Mouse (Mus musculus) lung, embryonic 14.5 days (tissue): ENCODE results near the gene Ccng2. TPM values are rescaled to one million over a fixed set of nuclear protein-coding genes. Genes with fewer than 3 reads are reported as not detected.

Experiments used
- ATAC-seq: fragments of 200-750 bp; cut with Nextera tagmentation; 2 replicates; pipeline ENCODE4 v1.8.0; 2017; ENCODE audit warnings: mild to moderate bottlenecking, moderate TSS enrichment, moderate library complexity; ENCODE audit not compliant: insufficient read depth
- DNase-seq: peaks from one replicate; pipeline ENCODE4 v3.0.0-alpha.2; 2015
- H3K27ac ChIP-seq: fragments of 300-500 bp; sonication (generic); 2 replicates; pipeline ENCODE4 v1.5.1; 2014; ENCODE audit warnings: low read depth, mild to moderate bottlenecking, moderate library complexity
- H3K27me3 ChIP-seq: fragments of 300-500 bp; sonication (generic); 2 replicates; pipeline ENCODE4 v1.6.1; 2014; ENCODE audit warnings: low read length, control low read depth; ENCODE audit not compliant: insufficient read depth
- H3K36me3 ChIP-seq: fragments of 300-500 bp; sonication (generic); 2 replicates; pipeline ENCODE4 v1.6.1; 2014; ENCODE audit warnings: control low read depth; ENCODE audit not compliant: insufficient read depth
- H3K4me1 ChIP-seq: fragments of 300-500 bp; sonication (generic); 2 replicates; pipeline ENCODE4 v1.6.1; 2014; ENCODE audit warnings: antibody characterized with exemption, control low read depth; ENCODE audit not compliant: insufficient read depth
- H3K4me2 ChIP-seq: fragments of 300-500 bp; sonication (generic); 2 replicates; pipeline ENCODE4 v1.6.1; 2014; ENCODE audit warnings: mild to moderate bottlenecking
- H3K4me3 ChIP-seq: fragments of 300-500 bp; sonication (generic); 2 replicates; pipeline ENCODE4 v1.5.1; 2014; ENCODE audit warnings: low read depth, low read length
- H3K9ac ChIP-seq: fragments of 300-500 bp; sonication (generic); 2 replicates; pipeline ENCODE4 v1.6.1; 2014
- H3K9me3 ChIP-seq: fragments of 300-500 bp; sonication (generic); 2 replicates; pipeline ENCODE4 v1.6.1; 2016; ENCODE audit warnings: low read depth, low read length, control low read depth
- CTCF ChIP-seq: IDR thresholded peaks from 2 replicates; pipeline ENCODE4 v1.5.1; 2016; ENCODE audit warnings: antibody characterized with exemption, low read depth
- WGBS: fragments of 180-500 bp; shearing (Covaris S2); extraction: QIAGEN DNeasy Blood & Tissue Kit; methylation state at CpG from one replicate; pipeline ENCODE4 v1.1.7; 2014; 5-methylcytosine and 5-hydroxymethylcytosine counted together
- polyA plus RNA-seq: library from polyadenylated mRNA; unstranded; fragments of >200 nt; fragmentation: Nextera tagmentation; extraction: Ambion mirVana; gene quantifications from 2 replicates; pipeline ENCODE4 v1.2.1, GENCODE M21; 2014

Gene Ccng2
- polyA plus RNA-seq, 1 experiment from 2014 or later: 50.9 TPM

GRCm38 (mm10) chr5:93297311-93297710, 30.3 kb downstream of the Ccng2 start:
- H3K9me3 ChIP-seq: no peaks in the 10 kb centered on the region
- WGBS: 82% methylated on average over 3 of the region's 3 CpGs
- H3K27me3 ChIP-seq: no peaks in the 10 kb centered on the region
- H3K9ac ChIP-seq: no peak overlapping the region
- no peak overlapping the region for H3K4me2 ChIP-seq
- H3K36me3 ChIP-seq: no peaks in the 10 kb centered on the region
- ATAC-seq: no peak
- H3K4me1 ChIP-seq: no peaks in the 10 kb centered on the region
- no peak overlapping the region for H3K4me3 ChIP-seq
- H3K27ac ChIP-seq: no peak overlapping the region
- DNase-seq: no peak
- TF ChIP-seq CTCF: no peak

- no peaks in the 10 kb centered on the region for H3K36me3 ChIP-seq
- H3K27ac ChIP-seq: no peak overlapping the region
- no peak for DNase-seq
- ATAC-seq: no peak
- H3K9ac ChIP-seq: no peak overlapping the region
- no peak overlapping the region for H3K4me2 ChIP-seq
- no peaks in the 10 kb centered on the region for H3K27me3 ChIP-seq
- no peaks in the 10 kb centered on the region for H3K9me3 ChIP-seq
- WGBS: 71% methylated on average over 2 of the region's 2 CpGs
- H3K4me3 ChIP-seq: no peak overlapping the region
- no peaks in the 10 kb centered on the region for H3K4me1 ChIP-seq
- TF ChIP-seq CTCF: no peak
Measured at GRCm38 (mm10) chr5:93305126-93305830, 38.2 kb downstream of the Ccng2 start.

- no peaks in the 10 kb centered on the region for H3K4me1 ChIP-seq
- no peaks in the 10 kb centered on the region for H3K36me3 ChIP-seq
- no peak overlapping the region for H3K27ac ChIP-seq
- H3K9me3 ChIP-seq: no peaks in the 10 kb centered on the region
- H3K27me3 ChIP-seq: no peaks in the 10 kb centered on the region
- TF ChIP-seq CTCF: no peak
- H3K4me2 ChIP-seq: no peak overlapping the region
- H3K9ac ChIP-seq: no peak overlapping the region
- WGBS: 70% methylated on average over 2 of the region's 2 CpGs
- ATAC-seq (no peak), DNase-seq (no peak)
- H3K4me3 ChIP-seq: no peak overlapping the region
Measured at GRCm38 (mm10) chr5:93308909-93309308, 41.9 kb downstream of the Ccng2 start.

GRCm38 (mm10) chr5:93323320-93324001, 56.4 kb downstream of the Ccng2 start:
- H3K4me2 ChIP-seq: no peak overlapping the region
- H3K4me3 ChIP-seq: no peak overlapping the region
- H3K9me3 ChIP-seq: no peaks in the 10 kb centered on the region
- DNase-seq: peak; percentile 59
- whole genome bisulfite sequencing: 29% methylated on average over 1 of the region's 1 CpGs
- no peak overlapping the region for H3K27ac ChIP-seq
- peak; percentile 51 for TF ChIP-seq CTCF
- H3K9ac ChIP-seq: no peak overlapping the region
- ATAC-seq: no peak; the same call in 1 of the 2 replicates
- no peaks in the 10 kb centered on the region for H3K4me1 ChIP-seq
- no peaks in the 10 kb centered on the region for H3K36me3 ChIP-seq
- no peaks in the 10 kb centered on the region for H3K27me3 ChIP-seq

Other genes with a start within 250 kb of the Ccng2 start
- gene Sowahb, start 222.2 kb upstream of the Ccng2 start, polyA plus RNA-seq: 1.8 and 2.0 TPM in 2 replicates
- gene Sept11, start 173.8 kb upstream of the Ccng2 start, polyA plus RNA-seq: 184 and 186 TPM in 2 replicates
- 157 and 165 TPM in 2 replicates for gene Ccni, start 60.8 kb upstream of the Ccng2 start, polyA plus RNA-seq
- gene 2010109A12Rik, start 60.7 kb upstream of the Ccng2 start, polyA plus RNA-seq: 1.2 and 2.0 TPM in 2 replicates